Mouse (Mus musculus) left cerebral cortex, adult 2 months (tissue): ENCODE data around the gene Cry2. TPM values are rescaled to one million over a fixed set of nuclear protein-coding genes. Genes with fewer than 3 reads are reported as not detected.

Experiments
- DNase-seq, 2 experiments: peaks; one replicate each; pipeline ENCODE4 v3.0.0; 2021 to 2022; ENCODE audit warnings: low spot score in 2 of 2, mixed read lengths in 1 of 2; ENCODE audit errors: extremely low spot score in 1 of 2
- H3K27ac ChIP-seq: fragments of 200-600 bp; 2 replicates; pipeline ENCODE4 v1.8.1; 2022
- H3K4me3 ChIP-seq: fragments of 200-600 bp; 2 replicates; pipeline ENCODE4 v1.8.1; 2022
- CTCF ChIP-seq: fragments of 200-600 bp; IDR thresholded peaks from 2 replicates; pipeline ENCODE4 v1.8.1; 2022; ENCODE audit warnings: antibody characterized with exemption, mild to moderate bottlenecking, moderate library complexity
- intact Hi-C: fragments of 180-260 bp; cut with DNase I; formaldehyde crosslinking; loops from one replicate; pipeline ENCODE4 v1.15.1; 2025
- total RNA-seq, 2 experiments: library from RNA; stranded (reverse); gene quantifications; 2 replicates each; pipeline ENCODE4 v1.2.3; 2021

The Cry2 gene
- total RNA-seq, 2 experiments from 2014 or later, result 126 to 129 TPM

- TF ChIP-seq CTCF, result no peak
- Histone ChIP-seq H3K4me3 (peak overlapping the region; percentile 35), H3K27ac (peak overlapping the region; percentile 83)
- no peak for DNase-seq
- intact Hi-C loops, result loop anchor here (5.0 kb wide), 2 partner anchors 248 to 368 kb away; no protein-coding TSS in a partner anchor
Measured at GRCm38 (mm10) chr2:92430089-92430488, 3.8 kb downstream of the Cry2 start.

- H3K27ac ChIP-seq, result peak overlapping the region; percentile 83
- intact Hi-C loops, result no loop called here
- peak; percentile 78 to 82 for DNase-seq
- no peak; the same call in 1 of the 2 replicates for TF ChIP-seq CTCF
- no peak overlapping the region for H3K4me3 ChIP-seq
Measured at GRCm38 (mm10) chr2:92427882-92428281, 6.0 kb downstream of the Cry2 start.

GRCm38 (mm10) chr2:92426426-92426825 is 7.4 kb downstream of the Cry2 start:
- DNase-seq, result no peak
- no peak for TF ChIP-seq CTCF
- Histone ChIP-seq H3K4me3 (no peak overlapping the region), H3K27ac (peak overlapping the region; percentile 82)
- intact Hi-C loops, result no loop called here

GRCm38 (mm10) chr2:92425366-92425765 is 8.5 kb downstream of the Cry2 start:
- H3K4me3 ChIP-seq, result no peak overlapping the region
- peak overlapping the region; percentile 82 for H3K27ac ChIP-seq
- no peak for TF ChIP-seq CTCF
- no peak for DNase-seq
- intact Hi-C loops, result no loop called here

- no peak for DNase-seq
- Histone ChIP-seq H3K4me3 (no peak overlapping the region), H3K27ac (peak overlapping the region; percentile 87)
- TF ChIP-seq CTCF, result no peak
- intact Hi-C loops, result no loop called here
Measured at GRCm38 (mm10) chr2:92424462-92425308, 9.2 kb downstream of the Cry2 start.

GRCm38 (mm10) chr2:92423702-92424461 is 10.0 kb downstream of the Cry2 start:
- TF ChIP-seq CTCF, result no peak
- Histone ChIP-seq H3K27ac (peak overlapping the region; percentile 87), H3K4me3 (no peak overlapping the region)
- intact Hi-C loops, result no loop called here
- peak; percentile 82 to 85 for DNase-seq

GRCm38 (mm10) chr2:92423156-92423555 is 10.7 kb downstream of the Cry2 start:
- intact Hi-C loops, result no loop called here
- no peak for DNase-seq
- Histone ChIP-seq H3K27ac (peak overlapping the region; percentile 87), H3K4me3 (no peak overlapping the region)
- no peak for TF ChIP-seq CTCF

GRCm38 (mm10) chr2:92422388-92423135 is 11.3 kb downstream of the Cry2 start:
- TF ChIP-seq CTCF, result peak; percentile 53
- intact Hi-C loops, result no loop called here
- Histone ChIP-seq H3K27ac (peak overlapping the region; percentile 87), H3K4me3 (no peak overlapping the region)
- DNase-seq, result no peak

GRCm38 (mm10) chr2:92421723-92422387 is 12.0 kb downstream of the Cry2 start:
- H3K27ac ChIP-seq, result no peak overlapping the region
- TF ChIP-seq CTCF, result no peak
- H3K4me3 ChIP-seq, result no peak overlapping the region
- intact Hi-C loops, result no loop called here
- DNase-seq, result no peak

- peak overlapping the region; percentile 69 for H3K27ac ChIP-seq
- intact Hi-C loops, result no loop called here
- TF ChIP-seq CTCF, result no peak
- H3K4me3 ChIP-seq, result no peak overlapping the region
- DNase-seq, result no peak
Measured at GRCm38 (mm10) chr2:92411705-92412104, 22.1 kb downstream of the Cry2 start.

- TF ChIP-seq CTCF, result no peak
- DNase-seq, result no peak
- intact Hi-C loops, result no loop called here
- Histone ChIP-seq H3K4me3 (no peak overlapping the region), H3K27ac (peak overlapping the region; percentile 36)
Measured at GRCm38 (mm10) chr2:92408309-92409045, 25.4 kb downstream of the Cry2 start.
